Mouse (Mus musculus): ENCODE measurements around the gene Trim43a. TPM values are rescaled to one million over a fixed set of nuclear protein-coding genes. Genes with fewer than 3 reads are reported as not detected.
"Not testable (repeated sequence)": the region's sequence is repeated elsewhere in the genome, so short reads cannot be mapped to it uniquely, and the experiment has no call there.

Trim43a gene
- polyA plus RNA-seq (2015; fragmentation: Nextera tagmentation; extraction: Ambion mirVana), result 0.22 and 0.34 TPM in 2 replicates

DNA sequence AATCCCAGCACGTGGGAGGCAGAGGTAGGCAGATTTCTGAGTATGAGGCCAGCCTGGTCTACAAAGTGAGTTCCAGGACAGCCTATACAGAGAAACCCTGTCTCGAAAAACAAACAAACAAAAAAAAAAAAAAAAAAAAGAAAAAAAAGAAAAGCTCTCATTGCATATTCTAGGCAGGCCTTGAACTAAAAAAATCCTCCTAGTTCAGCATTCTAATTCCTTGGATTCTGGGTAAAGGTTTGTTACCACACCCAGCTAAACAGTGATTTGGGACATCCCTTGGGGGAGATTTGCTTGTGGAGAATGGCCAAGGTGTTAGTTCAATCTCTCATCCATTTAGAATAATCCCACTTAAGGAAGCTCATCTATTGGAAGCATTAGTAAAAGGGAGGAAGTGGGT, at the start of gene Trim43a:
TSS of gene Trim43a (plus strand) at position 301 of the 400 bp plus-strand sequence.
- 83% methylated on average over 2 of the region's 2 CpGs for WGBS
- not testable (repeated sequence) for H3K27ac ChIP-seq; H3K4me3 ChIP-seq; H3K27me3 ChIP-seq; H3K4me1 ChIP-seq; H3K9me3 ChIP-seq (replicated peaks); H3K4me2 ChIP-seq; H3K9ac ChIP-seq; ATAC-seq; H3K36me3 ChIP-seq (ENCODE audit: poor library complexity, severe bottlenecking)

DNA sequence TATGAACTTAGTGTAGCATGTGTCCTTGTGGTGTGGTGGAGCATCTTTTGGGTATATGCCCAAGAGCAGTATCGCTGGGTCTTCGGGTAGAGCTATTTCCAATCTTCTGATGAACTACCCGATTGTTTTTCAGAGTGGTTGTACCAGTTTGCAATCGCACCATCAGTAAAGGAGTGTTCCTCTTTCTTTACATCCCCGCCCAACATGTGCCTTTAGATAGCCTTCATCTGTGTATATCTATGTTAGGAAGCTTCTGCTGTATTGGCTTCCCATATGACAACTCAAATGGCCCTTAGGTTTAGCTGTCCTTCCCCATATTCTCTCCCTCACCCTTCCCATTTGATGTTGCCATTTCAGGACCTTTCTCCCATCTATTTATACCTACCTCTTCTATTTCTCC, 46.6 kb upstream of the Trim43a start:
- Histone ChIP-seq H3K9ac (no peak overlapping the region), H3K36me3 (ENCODE audit: poor library complexity, severe bottlenecking) (no peaks in the 10 kb centered on the region), H3K27me3 (no peaks in the 10 kb centered on the region), H3K9me3 (replicated peaks) (no peaks in the 10 kb centered on the region), H3K4me2 (no peak overlapping the region), H3K27ac (no peak overlapping the region), H3K4me1 (no peaks in the 10 kb centered on the region), H3K4me3 (no peak overlapping the region)
- no peak for ATAC-seq
- WGBS, result 91% methylated on average over 5 of the region's 5 CpGs

DNA sequence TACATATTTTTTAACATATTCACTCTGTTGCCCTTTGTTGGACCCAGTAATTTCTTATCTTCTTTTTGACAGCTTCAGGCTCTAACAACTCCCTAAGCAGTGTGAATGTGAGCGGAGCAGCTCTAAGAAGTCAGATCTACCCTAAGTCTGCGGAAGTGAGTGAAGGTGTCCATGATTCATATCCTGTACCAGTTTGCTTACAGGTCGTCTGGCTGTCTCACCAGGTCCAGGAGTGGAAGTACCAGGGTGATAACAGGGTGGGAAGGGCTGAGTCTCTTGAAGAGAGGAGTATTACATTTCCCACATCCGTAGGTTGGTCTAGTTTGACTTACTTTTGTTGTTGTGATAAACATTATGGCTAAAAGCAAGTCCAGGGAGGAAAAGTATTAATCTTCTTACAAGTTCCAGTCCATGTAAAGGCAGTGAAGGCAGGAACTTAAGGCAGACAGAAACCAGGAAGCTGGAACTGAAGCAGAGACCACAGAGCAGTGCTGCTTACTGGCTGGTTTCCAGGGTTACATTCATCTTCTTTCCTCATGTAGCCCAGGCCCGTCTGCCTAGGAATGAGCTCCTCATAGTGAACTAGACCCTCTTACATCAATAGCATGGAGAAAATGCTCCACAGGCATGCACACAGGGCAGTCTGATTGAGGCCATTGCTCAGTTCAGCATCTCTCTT, 41.0 kb upstream of the Trim43a start:
- Histone ChIP-seq H3K27ac (no peak overlapping the region), H3K9ac (no peak overlapping the region), H3K4me3 (no peak overlapping the region), H3K4me2 (no peak overlapping the region), H3K36me3 (ENCODE audit: poor library complexity, severe bottlenecking) (no peaks in the 10 kb centered on the region), H3K27me3 (no peaks in the 10 kb centered on the region), H3K4me1 (no peaks in the 10 kb centered on the region), H3K9me3 (replicated peaks) (no peaks in the 10 kb centered on the region)
- 77% methylated on average over 5 of the region's 5 CpGs for WGBS
- no peak for ATAC-seq

DNA sequence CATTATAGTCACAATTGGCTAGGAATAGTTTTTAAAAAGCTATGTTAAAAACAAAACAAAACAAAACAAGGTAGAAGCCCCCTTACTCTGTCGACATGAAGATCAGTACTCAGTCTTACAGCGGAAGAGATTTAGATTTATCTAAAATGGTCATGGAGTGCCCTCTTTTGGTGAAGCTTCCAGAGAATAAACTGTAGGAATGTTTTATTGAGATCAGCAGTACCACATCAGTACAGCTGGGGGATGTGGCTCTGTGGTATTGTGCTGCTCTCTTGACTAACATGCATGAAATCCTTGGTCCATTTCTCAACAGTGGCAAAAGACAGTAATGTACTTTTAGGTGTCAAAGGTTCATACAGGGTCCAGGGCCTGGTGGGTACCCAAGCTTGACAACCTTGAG, 37.9 kb upstream of the Trim43a start:
- Histone ChIP-seq H3K4me1 (peaks cover 4% of the 10 kb centered on the region; the same call in 1 of the 2 replicates), H3K9ac (no peak overlapping the region), H3K27ac (no peak overlapping the region), H3K36me3 (ENCODE audit: poor library complexity, severe bottlenecking) (no peaks in the 10 kb centered on the region), H3K27me3 (no peaks in the 10 kb centered on the region), H3K9me3 (replicated peaks) (no peaks in the 10 kb centered on the region), H3K4me3 (no peak overlapping the region), H3K4me2 (no peak overlapping the region)
- 46% methylated on average over 2 of the region's 2 CpGs for WGBS
- 0 out of 2 replicates have a peak, but pooled peaks have one; percentile 23 for ATAC-seq

DNA sequence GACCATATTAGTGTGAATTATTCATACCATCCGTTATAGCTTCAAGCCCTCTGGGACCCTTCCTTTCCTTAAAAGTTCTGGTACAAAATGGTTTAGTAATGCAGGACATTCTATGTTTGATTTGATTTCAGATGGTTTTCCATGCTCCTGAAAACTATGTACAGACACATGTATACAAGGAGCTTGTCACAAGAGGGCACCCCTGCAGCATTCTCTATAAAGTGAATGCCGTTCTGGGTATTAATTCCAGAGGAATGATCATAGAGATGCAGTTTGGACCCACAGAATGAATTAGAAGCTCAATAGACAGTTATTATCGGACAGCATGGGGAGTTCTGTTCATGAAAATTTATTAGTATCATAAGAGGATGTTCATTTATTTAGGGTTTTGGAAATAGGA, 35.2 kb upstream of the Trim43a start:
- peaks cover 24% of the 10 kb centered on the region for H3K4me1 ChIP-seq
- no peaks in the 10 kb centered on the region for H3K27me3 ChIP-seq
- 30% methylated on average over 3 of the region's 3 CpGs for WGBS
- no peak for ATAC-seq
- no peak overlapping the region for H3K4me2 ChIP-seq
- no peaks in the 10 kb centered on the region for H3K9me3 ChIP-seq (replicated peaks)
- no peaks in the 10 kb centered on the region for H3K36me3 ChIP-seq (ENCODE audit: poor library complexity, severe bottlenecking)
- H3K9ac ChIP-seq, result no peak overlapping the region
- H3K27ac ChIP-seq, result no peak overlapping the region
- H3K4me3 ChIP-seq, result no peak overlapping the region

DNA sequence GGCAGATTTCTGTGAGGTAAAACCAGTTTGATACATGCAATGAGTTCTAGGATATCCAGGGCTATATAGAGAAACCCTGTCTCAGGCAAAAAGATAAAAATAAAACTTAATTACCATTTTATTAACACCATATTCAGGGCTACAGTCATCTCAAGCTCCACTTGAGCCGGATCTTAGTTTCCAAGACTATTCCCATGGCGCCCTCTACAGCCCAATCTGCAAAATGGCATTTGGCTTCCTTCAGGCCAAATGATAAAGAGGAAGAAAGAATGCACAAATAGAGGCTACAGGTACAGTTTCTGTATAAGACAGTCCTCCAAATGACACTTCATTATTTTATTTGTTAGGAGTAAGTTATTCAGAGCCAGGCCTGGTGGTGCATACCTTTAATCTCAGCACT, 34.5 kb upstream of the Trim43a start:
- Histone ChIP-seq H3K4me1 (peaks cover 28% of the 10 kb centered on the region), H3K27ac (no peak overlapping the region), H3K4me3 (no peak overlapping the region), H3K9ac (no peak overlapping the region), H3K4me2 (no peak overlapping the region), H3K27me3 (no peaks in the 10 kb centered on the region), H3K9me3 (replicated peaks) (no peaks in the 10 kb centered on the region), H3K36me3 (ENCODE audit: poor library complexity, severe bottlenecking) (no peaks in the 10 kb centered on the region)
- 3% methylated on average over 2 of the region's 2 CpGs for WGBS
- ATAC-seq, result no peak

DNA sequence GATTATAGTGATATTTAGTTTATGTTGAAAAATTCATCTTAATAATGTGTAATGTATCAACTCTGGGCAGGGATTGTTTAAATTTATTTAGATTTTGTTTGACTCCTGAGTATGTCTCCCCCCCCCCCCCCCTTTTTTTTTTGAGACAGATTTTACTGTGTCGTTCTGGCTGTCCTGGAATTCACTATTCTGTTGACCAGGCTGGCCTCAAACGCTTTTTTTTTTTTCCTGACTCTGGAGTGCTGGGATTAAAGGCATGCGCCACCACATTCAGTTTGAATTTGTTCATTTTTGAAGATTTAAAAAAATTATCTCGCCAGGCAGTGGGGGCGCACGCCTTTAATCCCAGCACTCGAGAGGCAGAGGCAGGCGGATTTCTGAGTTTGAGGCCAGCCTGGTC, 34.0 kb upstream of the Trim43a start:
- Histone ChIP-seq H3K4me1 (peaks cover 28% of the 10 kb centered on the region), H3K4me2 (no peak overlapping the region), H3K9ac (no peak overlapping the region), H3K4me3 (no peak overlapping the region), H3K27ac (no peak overlapping the region), H3K9me3 (replicated peaks) (no peaks in the 10 kb centered on the region), H3K36me3 (ENCODE audit: poor library complexity, severe bottlenecking) (no peaks in the 10 kb centered on the region), H3K27me3 (no peaks in the 10 kb centered on the region)
- 67% methylated on average over 8 of the region's 8 CpGs for WGBS
- ATAC-seq, result no peak

DNA sequence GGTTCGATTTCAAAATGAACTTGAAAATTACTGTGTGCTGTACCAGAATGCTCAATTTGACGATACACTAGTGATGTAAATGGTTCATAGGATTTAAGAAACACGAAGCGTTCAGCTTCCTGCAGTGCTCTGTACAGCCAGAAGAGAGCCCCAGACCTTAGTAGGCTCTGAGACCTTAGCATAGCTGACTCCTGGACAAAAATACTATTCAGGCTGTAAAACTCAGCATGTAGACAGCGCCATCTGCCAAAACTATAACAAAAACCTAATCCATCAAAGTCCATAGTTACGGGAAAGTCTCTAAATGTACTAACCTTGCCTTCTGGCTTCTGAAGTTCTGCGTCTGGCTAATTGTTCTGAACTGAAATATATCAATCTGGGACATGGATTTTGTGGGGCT, 33.4 kb upstream of the Trim43a start:
- Histone ChIP-seq H3K9me3 (replicated peaks) (no peaks in the 10 kb centered on the region), H3K27ac (no peak overlapping the region), H3K4me2 (peak overlapping the region; percentile 74), H3K4me3 (peak overlapping the region; percentile 84), H3K9ac (peak overlapping the region; percentile 79; the same call in 1 of the 2 replicates), H3K4me1 (peaks cover 28% of the 10 kb centered on the region), H3K36me3 (ENCODE audit: poor library complexity, severe bottlenecking) (peaks cover 4% of the 10 kb centered on the region; the same call in 1 of the 2 replicates), H3K27me3 (no peaks in the 10 kb centered on the region)
- 32% methylated on average over 7 of the region's 7 CpGs for WGBS
- ATAC-seq, result peak; percentile 33

DNA sequence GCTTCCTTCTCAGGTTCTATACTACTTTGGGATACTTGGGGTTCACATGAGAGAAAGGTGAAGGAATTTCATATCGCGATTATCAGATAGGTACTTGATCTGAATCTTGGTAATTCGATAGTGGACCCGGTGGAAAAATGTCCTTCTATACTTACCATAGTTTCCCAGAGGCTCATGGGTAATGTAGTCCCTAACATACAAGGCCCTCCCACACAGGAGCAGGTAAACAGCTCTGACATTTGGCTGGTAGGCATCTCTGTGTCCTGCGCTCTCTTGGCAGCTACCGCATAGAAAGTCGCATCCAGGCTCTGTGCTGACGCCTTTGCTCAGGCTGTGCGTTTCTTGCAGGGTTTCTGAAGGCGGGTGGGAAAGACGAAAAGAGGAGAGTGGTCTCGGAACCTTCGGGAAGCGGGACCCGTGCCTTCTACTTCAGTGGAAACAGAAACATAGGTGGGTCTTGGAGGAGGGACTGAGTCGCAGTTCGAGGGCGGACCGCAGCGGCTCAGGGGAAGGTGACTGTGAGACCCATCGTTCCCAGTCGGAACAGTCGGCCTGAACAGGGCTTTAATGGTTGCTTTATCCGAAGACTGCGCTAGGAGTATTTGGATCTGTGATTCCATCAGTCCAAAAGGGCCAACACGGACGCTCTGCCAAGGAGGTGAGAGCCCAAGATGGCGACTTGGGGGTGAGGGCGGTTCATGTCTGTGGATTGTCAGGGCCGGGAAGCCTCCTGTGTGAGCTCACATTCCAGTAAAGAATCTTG, 32.7 kb upstream of the Trim43a start, which contains the start of gene Zfp949:
TSS of gene Zfp949 (plus strand) at position 170 of the 763 bp plus-strand sequence.
- ATAC-seq, result peak; percentile 95
- under 1% methylated on average over 30 of the region's 30 CpGs for WGBS
- peak within 1 kb of the TSS; percentile 84 for H3K4me3 ChIP-seq
- no peaks in the 10 kb centered on the region for H3K27me3 ChIP-seq
- H3K36me3 ChIP-seq (ENCODE audit: poor library complexity, severe bottlenecking), result peaks cover 11% of the 10 kb centered on the region
- peak within 1 kb of the TSS; percentile 61 for H3K27ac ChIP-seq
- peak within 1 kb of the TSS; percentile 79 for H3K9ac ChIP-seq
- H3K9me3 ChIP-seq (replicated peaks), result no peaks in the 10 kb centered on the region
- H3K4me2 ChIP-seq, result peak within 1 kb of the TSS; percentile 74
- H3K4me1 ChIP-seq, result peaks cover 28% of the 10 kb centered on the region

DNA sequence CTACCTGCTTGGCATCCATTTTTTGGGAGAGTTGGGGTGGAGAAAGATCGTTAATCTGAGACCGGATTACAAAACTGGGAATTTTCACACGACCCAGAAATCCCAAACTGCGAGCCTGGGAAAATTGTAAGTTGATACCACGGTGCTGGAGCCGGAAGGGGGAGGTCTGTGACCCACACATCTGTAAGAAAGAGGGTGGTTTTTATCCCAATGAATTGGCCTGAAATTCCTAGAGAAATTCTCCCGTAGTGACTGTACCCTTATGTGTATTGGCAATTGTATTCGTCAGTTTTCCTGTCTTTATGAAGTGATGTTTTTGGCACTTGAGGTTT, 32.1 kb upstream of the Trim43a start:
- Histone ChIP-seq H3K9me3 (replicated peaks) (no peaks in the 10 kb centered on the region), H3K4me2 (peak overlapping the region; percentile 74), H3K27ac (no peak overlapping the region), H3K4me3 (peak overlapping the region; percentile 84), H3K4me1 (peaks cover 28% of the 10 kb centered on the region), H3K27me3 (no peaks in the 10 kb centered on the region), H3K36me3 (ENCODE audit: poor library complexity, severe bottlenecking) (peaks cover 13% of the 10 kb centered on the region), H3K9ac (peak overlapping the region; percentile 79)
- WGBS, result 5% methylated on average over 8 of the region's 8 CpGs
- ATAC-seq, result peak; percentile 4; the same call in 1 of the 2 replicates

DNA sequence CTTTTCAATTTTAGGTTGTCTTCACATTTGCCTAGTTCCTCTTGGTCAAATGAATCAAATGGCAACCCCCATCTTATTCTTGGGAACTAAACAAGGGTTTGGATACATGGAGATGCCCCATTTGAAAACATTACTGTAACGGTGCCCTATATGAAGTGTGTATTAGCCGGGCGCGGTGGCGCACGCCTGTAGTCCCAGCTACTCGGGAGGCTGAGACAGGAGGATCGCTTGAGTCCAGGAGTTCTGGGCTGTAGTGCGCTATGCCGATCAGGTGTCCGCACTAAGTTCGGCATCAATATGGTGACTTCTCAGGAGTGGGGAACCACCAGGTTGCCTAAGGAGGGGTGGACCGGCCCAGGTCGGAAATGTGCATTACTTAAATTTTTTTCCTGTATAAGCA, 27.6 kb upstream of the Trim43a start:
- peaks cover 26% of the 10 kb centered on the region for H3K36me3 ChIP-seq (ENCODE audit: poor library complexity, severe bottlenecking)
- H3K9ac ChIP-seq, result no peak overlapping the region
- H3K9me3 ChIP-seq (replicated peaks), result no peaks in the 10 kb centered on the region
- no peak overlapping the region for H3K4me2 ChIP-seq
- no peak overlapping the region for H3K4me3 ChIP-seq
- peaks cover 24% of the 10 kb centered on the region for H3K4me1 ChIP-seq
- no peak overlapping the region for H3K27ac ChIP-seq
- WGBS, result 97% methylated on average over 14 of the region's 14 CpGs
- ATAC-seq, result no peak
- H3K27me3 ChIP-seq, result no peaks in the 10 kb centered on the region

DNA sequence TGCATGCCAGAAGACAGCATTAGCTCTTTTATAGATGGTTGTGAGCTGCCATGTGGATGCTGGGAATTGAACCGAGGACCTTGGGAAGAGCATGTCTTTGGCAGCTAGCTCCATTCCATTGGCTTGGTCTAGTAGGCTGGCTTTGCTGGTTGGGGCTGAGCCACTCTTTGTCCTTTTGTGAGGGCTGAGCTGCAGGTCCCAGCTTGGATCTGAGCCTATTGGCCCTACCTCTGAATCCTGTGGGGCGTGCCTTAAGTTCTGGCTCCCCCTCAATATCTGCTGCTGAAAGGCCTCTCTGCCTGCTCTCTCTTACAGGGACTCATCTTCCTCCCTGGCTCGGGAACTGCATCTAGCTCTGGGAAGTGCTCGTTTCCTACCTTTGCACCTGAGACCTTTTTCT, 22.5 kb upstream of the Trim43a start:
- no peak for ATAC-seq
- H3K4me1 ChIP-seq, result no peaks in the 10 kb centered on the region
- no peak overlapping the region for H3K4me2 ChIP-seq
- H3K36me3 ChIP-seq (ENCODE audit: poor library complexity, severe bottlenecking), result peaks cover 53% of the 10 kb centered on the region
- no peaks in the 10 kb centered on the region for H3K9me3 ChIP-seq (replicated peaks)
- WGBS, result 89% methylated on average over 4 of the region's 4 CpGs
- H3K27me3 ChIP-seq, result no peaks in the 10 kb centered on the region
- H3K9ac ChIP-seq, result no peak overlapping the region
- H3K4me3 ChIP-seq, result no peak overlapping the region
- H3K27ac ChIP-seq, result no peak overlapping the region
